Mouse (Mus musculus) kidney, adult 2 months (tissue): ENCODE measurements around the gene Dnaic1. TPM values are rescaled to one million over a fixed set of nuclear protein-coding genes. Genes with fewer than 3 reads are reported as not detected.

Experiments
- DNase-seq: peaks from one replicate; pipeline ENCODE4 v3.0.0; 2021
- H3K27ac ChIP-seq: fragments of 200-500 bp; 2 replicates; pipeline ENCODE4 v1.5.1; 2012; ENCODE audit warnings: low read depth, low read length, control low read depth, inconsistent platforms; ENCODE audit not compliant: insufficient read depth
- H3K27me3 ChIP-seq: fragments of 200-500 bp; replicated peaks from 2 replicates; pipeline ENCODE4 v1.6.1; 2012; ENCODE audit warnings: mild to moderate bottlenecking, moderate library complexity, low read length, inconsistent platforms; ENCODE audit not compliant: control insufficient read depth, insufficient read depth
- H3K36me3 ChIP-seq: fragments of 200-500 bp; 2 replicates; pipeline ENCODE4 v1.6.1; 2012; ENCODE audit warnings: mild to moderate bottlenecking, moderate library complexity, low read length, inconsistent platforms; ENCODE audit not compliant: control insufficient read depth, insufficient read depth
- H3K4me1 ChIP-seq: fragments of 200-500 bp; 2 replicates; pipeline ENCODE4 v1.6.1; 2011; ENCODE audit warnings: low read length; ENCODE audit not compliant: control insufficient read depth, insufficient read depth
- H3K4me3 ChIP-seq: fragments of 200-500 bp; 2 replicates; pipeline ENCODE4 v1.5.1; 2011; ENCODE audit warnings: mild to moderate bottlenecking, low read depth, low read length, control low read depth; ENCODE audit not compliant: insufficient read depth
- CTCF ChIP-seq: fragments of 200-500 bp; conservative IDR thresholded peaks from 2 replicates; pipeline ENCODE4 v1.5.1; 2011; ENCODE audit warnings: low read depth, mild to moderate bottlenecking, control low read depth, low read length, moderate library complexity, mixed read lengths; ENCODE audit not compliant: insufficient read depth, insufficient read length
- POLR2A ChIP-seq: fragments of 200-500 bp; IDR thresholded peaks from one replicate; pipeline ENCODE4 v1.6.1; 2011; ENCODE audit warnings: low read depth, low read length, control low read depth
- WGBS: fragments of 180-500 bp; shearing (Covaris S2); methylation state at CpG from one replicate; pipeline ENCODE4 v1.1.7; 2018; 5-methylcytosine and 5-hydroxymethylcytosine counted together
- polyA plus RNA-seq: library from polyadenylated mRNA; depleted of rRNA; stranded (reverse); fragments of >200 nt; gene quantifications from 2 replicates; pipeline ENCODE4 v1.2.3, GENCODE M21; 2012

The Dnaic1 gene
- polyA plus RNA-seq, 1 experiment: 0.92 TPM

GRCm38 (mm10) chr4:41654217-41654616, 84.6 kb downstream of the Dnaic1 start:
- H3K36me3 ChIP-seq: no peaks in the 10 kb centered on the region
- H3K4me3 ChIP-seq: no peak overlapping the region
- no peaks in the 10 kb centered on the region for H3K27me3 ChIP-seq
- peak; percentile 66 for DNase-seq
- no peaks in the 10 kb centered on the region for H3K4me1 ChIP-seq
- 25% methylated on average over 7 of the region's 7 CpGs for WGBS
- TF ChIP-seq CTCF (peak; percentile 73), POLR2A (no peak)
- no peak overlapping the region for H3K27ac ChIP-seq

DNA sequence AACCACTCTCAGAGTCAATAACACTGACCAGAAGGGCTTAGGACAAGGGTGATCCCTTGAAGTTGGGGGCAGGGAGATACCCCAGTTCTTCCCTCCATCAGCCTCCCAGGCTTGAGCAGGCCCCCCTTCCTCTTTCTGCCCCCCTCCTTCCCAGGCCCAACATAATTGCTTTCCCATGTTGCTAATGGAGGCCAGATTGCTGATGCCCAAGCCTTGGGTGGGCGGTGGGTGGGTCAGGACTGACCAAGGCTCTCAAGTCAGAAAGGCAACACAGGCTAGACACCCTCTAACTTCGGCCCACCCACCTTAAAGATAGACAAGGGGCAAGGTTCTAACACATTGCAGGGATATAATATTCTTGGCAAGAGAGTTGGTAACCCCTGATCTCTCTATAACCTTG, 86.0 kb downstream of the Dnaic1 start:
- WGBS: 87% methylated on average over 2 of the region's 2 CpGs
- TF ChIP-seq CTCF: no peak
- no peak for TF ChIP-seq POLR2A
- DNase-seq: no peak

DNA sequence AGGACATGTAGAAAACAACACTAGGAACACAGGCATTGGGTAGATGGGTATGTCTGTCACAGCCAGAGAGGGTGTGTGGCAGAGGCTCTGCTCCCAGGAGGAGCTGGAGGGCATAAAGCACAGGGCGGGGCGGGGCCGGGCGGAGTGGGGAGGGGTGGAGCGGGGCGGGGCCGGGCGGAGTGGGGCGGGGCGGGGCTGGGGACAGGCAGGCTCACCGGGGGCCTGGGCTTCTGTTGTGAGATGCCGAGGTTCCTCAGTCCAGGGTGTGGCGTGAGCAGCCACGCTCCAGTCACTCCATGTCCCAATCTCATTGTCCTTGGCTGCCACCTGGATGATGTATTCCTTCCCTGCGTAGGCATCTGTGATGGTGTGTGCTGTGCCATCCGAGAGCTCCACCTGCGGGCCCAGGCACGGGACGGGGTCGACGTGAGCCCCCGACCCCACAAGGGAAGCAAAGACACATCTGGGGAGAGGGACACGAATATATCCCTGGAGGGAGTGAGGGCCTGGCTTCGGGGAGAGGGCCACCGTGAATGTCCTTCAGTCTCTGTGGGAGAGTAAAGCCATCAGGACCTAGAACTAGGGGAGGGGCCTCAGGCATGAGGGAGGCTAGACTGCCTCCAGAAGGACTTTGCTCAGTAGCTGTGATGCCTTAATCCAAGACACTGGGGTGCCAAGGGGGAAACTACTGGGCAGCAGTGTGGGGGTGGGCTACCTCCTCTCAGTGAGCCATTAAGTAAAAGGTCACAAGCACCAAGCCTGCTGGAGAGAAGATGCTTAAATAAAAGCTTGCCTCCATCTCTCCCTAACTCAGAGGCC, 89.2 kb downstream of the Dnaic1 start:
- Histone ChIP-seq H3K36me3 (no peaks in the 10 kb centered on the region), H3K27me3 (no peaks in the 10 kb centered on the region), H3K27ac (no peak overlapping the region), H3K4me1 (no peaks in the 10 kb centered on the region), H3K4me3 (no peak overlapping the region)
- DNase-seq: no peak
- no peak for TF ChIP-seq POLR2A
- no peak for TF ChIP-seq CTCF
- 21% methylated on average over 25 of the region's 25 CpGs for WGBS

More for the DNA sequence above, 86.0 kb downstream of the Dnaic1 start:
- no peak overlapping the region for H3K27ac ChIP-seq
- no peaks in the 10 kb centered on the region for H3K4me1 ChIP-seq
- no peaks in the 10 kb centered on the region for H3K36me3 ChIP-seq
- H3K27me3 ChIP-seq: no peaks in the 10 kb centered on the region
- H3K4me3 ChIP-seq: no peak overlapping the region

GRCm38 (mm10) chr4:41659556-41659955, 90.0 kb downstream of the Dnaic1 start:
- Histone ChIP-seq H3K36me3 (no peaks in the 10 kb centered on the region), H3K27ac (no peak overlapping the region), H3K27me3 (no peaks in the 10 kb centered on the region), H3K4me1 (peaks cover 2% of the 10 kb centered on the region), H3K4me3 (no peak overlapping the region)
- TF ChIP-seq POLR2A: no peak
- no peak for TF ChIP-seq CTCF
- 73% methylated on average over 13 of the region's 13 CpGs for WGBS
- DNase-seq: no peak

- Histone ChIP-seq H3K4me3 (no peak overlapping the region), H3K4me1 (peaks cover 5% of the 10 kb centered on the region), H3K27me3 (no peaks in the 10 kb centered on the region), H3K36me3 (no peaks in the 10 kb centered on the region), H3K27ac (no peak overlapping the region)
- no peak for TF ChIP-seq POLR2A
- no peak for TF ChIP-seq CTCF
- DNase-seq: peak; percentile 41
- 58% methylated on average over 11 of the region's 11 CpGs for WGBS
Measured at GRCm38 (mm10) chr4:41660851-41661430, 91.4 kb downstream of the Dnaic1 start.

- 89% methylated on average over 11 of the region's 11 CpGs for WGBS
Measured at GRCm38 (mm10) chr4:41662723-41663122, 93.1 kb downstream of the Dnaic1 start.

GRCm38 (mm10) chr4:41663614-41664013, 94.0 kb downstream of the Dnaic1 start:
- TF ChIP-seq POLR2A (no peak), CTCF (no peak)
- Histone ChIP-seq H3K27ac (no peak overlapping the region), H3K4me3 (no peak overlapping the region), H3K4me1 (peaks cover 5% of the 10 kb centered on the region), H3K36me3 (no peaks in the 10 kb centered on the region), H3K27me3 (no peaks in the 10 kb centered on the region)
- DNase-seq: no peak
- 52% methylated on average over 9 of the region's 9 CpGs for WGBS

More at GRCm38 (mm10) chr4:41662723-41663122, 93.1 kb downstream of the Dnaic1 start:
- H3K4me3 ChIP-seq: no peak overlapping the region
- no peak overlapping the region for H3K27ac ChIP-seq
- peaks cover 5% of the 10 kb centered on the region for H3K4me1 ChIP-seq
- no peak for TF ChIP-seq POLR2A
- TF ChIP-seq CTCF: no peak
- no peak for DNase-seq
- H3K36me3 ChIP-seq: no peaks in the 10 kb centered on the region
- no peaks in the 10 kb centered on the region for H3K27me3 ChIP-seq
